Mouse (Mus musculus): ENCODE results near the gene Rfx2. TPM values are rescaled to one million over a fixed set of nuclear protein-coding genes. Genes with fewer than 3 reads are reported as not detected.

Gene Rfx2
- total and polyA plus RNA-seq, 3 experiments = 3.9 to 36.4 (median 27.9) TPM

GRCm38 (mm10) chr17:56858922-56859321, 28.1 kb upstream of the Rfx2 start:
- DNase-seq (ENCODE audit: low spot score) (no peak), ATAC-seq (ENCODE audit: extremely low read depth, insufficient number of reproducible peaks, low FRiP score, poor library complexity, severe bottlenecking) (no peak)
- no peak for TF ChIP-seq TAL1 (conservative IDR thresholded peaks at IDR 0.05; ENCODE audit: low read depth, low read length)
- no peak for TF ChIP-seq GATA2 (IDR thresholded peaks at IDR 0.05; ENCODE audit: borderline replicate concordance, low read depth, low read length)
- TF ChIP-seq CTCF (IDR thresholded peaks at IDR 0.05; ENCODE audit: low read depth, low read length) = no peak
- TF ChIP-seq GATA1 (IDR thresholded peaks at IDR 0.05; ENCODE audit: borderline replicate concordance, low read length) = no peak
- TF ChIP-seq POLR2AphosphoS5 (IDR thresholded peaks at IDR 0.05; ENCODE audit: insufficient replicate concordance, low read depth, low read length) = no peak
- Histone ChIP-seq H3K36me3 (replicated peaks) (no peaks in the 10 kb centered on the region), H3K4me1 (ENCODE audit: insufficient read depth, low read depth, low read length) (peaks cover 17% of the 10 kb centered on the region), H3K4me3 (ENCODE audit: low read depth, low read length) (no peak overlapping the region), H3K9me3 (replicated peaks) (no peaks in the 10 kb centered on the region), H3K27me3 (ENCODE audit: insufficient read depth, low read length) (peaks cover 33% of the 10 kb centered on the region)

- H3K4me1 ChIP-seq (ENCODE audit: insufficient read depth, low read depth, low read length) = peaks cover 17% of the 10 kb centered on the region
- no peaks in the 10 kb centered on the region for H3K9me3 ChIP-seq (replicated peaks)
- TF ChIP-seq CTCF (IDR thresholded peaks at IDR 0.05; ENCODE audit: low read depth, low read length) (peak; percentile 94), GATA2 (IDR thresholded peaks at IDR 0.05; ENCODE audit: borderline replicate concordance, low read depth, low read length) (no peak), POLR2AphosphoS5 (IDR thresholded peaks at IDR 0.05; ENCODE audit: insufficient replicate concordance, low read depth, low read length) (no peak)
- DNase-seq (ENCODE audit: low spot score) (peak; percentile 54), ATAC-seq (ENCODE audit: extremely low read depth, insufficient number of reproducible peaks, low FRiP score, poor library complexity, severe bottlenecking) (no peak)
- H3K36me3 ChIP-seq (replicated peaks) = no peaks in the 10 kb centered on the region
- no peak overlapping the region for H3K4me3 ChIP-seq (ENCODE audit: low read depth, low read length)
- H3K27me3 ChIP-seq (ENCODE audit: insufficient read depth, low read length) = peaks cover 33% of the 10 kb centered on the region
These were observed 27.4 kb upstream of the Rfx2 start for GRCm38 (mm10) chr17:56858216-56858615.

GRCm38 (mm10) chr17:56855421-56855820, 24.6 kb upstream of the Rfx2 start:
- ATAC-seq (ENCODE audit: extremely low read depth, insufficient number of reproducible peaks, low FRiP score, poor library complexity, severe bottlenecking) = no peak
- no peak overlapping the region for H3K4me3 ChIP-seq (ENCODE audit: low read depth, low read length)
- no peaks in the 10 kb centered on the region for H3K36me3 ChIP-seq (replicated peaks)
- peaks cover 29% of the 10 kb centered on the region for H3K27me3 ChIP-seq (ENCODE audit: insufficient read depth, low read length)
- no peak for TF ChIP-seq GATA2 (IDR thresholded peaks at IDR 0.05; ENCODE audit: borderline replicate concordance, low read depth, low read length)
- no peak for TF ChIP-seq GATA1 (IDR thresholded peaks at IDR 0.05; ENCODE audit: borderline replicate concordance, low read length)
- no peak for TF ChIP-seq POLR2AphosphoS5 (IDR thresholded peaks at IDR 0.05; ENCODE audit: insufficient replicate concordance, low read depth, low read length)
- no peak for TF ChIP-seq TAL1 (conservative IDR thresholded peaks at IDR 0.05; ENCODE audit: low read depth, low read length)
- no peak for TF ChIP-seq CTCF (IDR thresholded peaks at IDR 0.05; ENCODE audit: low read depth, low read length)
- no peaks in the 10 kb centered on the region for H3K9me3 ChIP-seq (replicated peaks)
- peaks cover 11% of the 10 kb centered on the region; the same call in 1 of the 2 replicates for H3K4me1 ChIP-seq (ENCODE audit: insufficient read depth, low read depth, low read length)
- DNase-seq (ENCODE audit: low spot score) = no peak

GRCm38 (mm10) chr17:56851167-56851566, 20.4 kb upstream of the Rfx2 start:
- Histone ChIP-seq H3K9me3 (replicated peaks) (no peaks in the 10 kb centered on the region), H3K4me3 (ENCODE audit: low read depth, low read length) (no peak overlapping the region), H3K4me1 (ENCODE audit: insufficient read depth, low read depth, low read length) (peaks cover 8% of the 10 kb centered on the region; the same call in 1 of the 2 replicates), H3K27me3 (ENCODE audit: insufficient read depth, low read length) (peaks cover 54% of the 10 kb centered on the region), H3K36me3 (replicated peaks) (no peaks in the 10 kb centered on the region)
- no peak for TF ChIP-seq TAL1 (conservative IDR thresholded peaks at IDR 0.05; ENCODE audit: low read depth, low read length)
- no peak for TF ChIP-seq GATA2 (IDR thresholded peaks at IDR 0.05; ENCODE audit: borderline replicate concordance, low read depth, low read length)
- no peak for TF ChIP-seq GATA1 (IDR thresholded peaks at IDR 0.05; ENCODE audit: borderline replicate concordance, low read length)
- no peak for TF ChIP-seq CTCF (IDR thresholded peaks at IDR 0.05; ENCODE audit: low read depth, low read length)
- TF ChIP-seq POLR2AphosphoS5 (IDR thresholded peaks at IDR 0.05; ENCODE audit: insufficient replicate concordance, low read depth, low read length) = no peak
- ATAC-seq (ENCODE audit: extremely low read depth, insufficient number of reproducible peaks, low FRiP score, poor library complexity, severe bottlenecking) (no peak), DNase-seq (ENCODE audit: low spot score) (no peak)

- no peaks in the 10 kb centered on the region for H3K9me3 ChIP-seq (replicated peaks)
- no peaks in the 10 kb centered on the region for H3K36me3 ChIP-seq (replicated peaks)
- no peak overlapping the region for H3K4me3 ChIP-seq (ENCODE audit: low read depth, low read length)
- TF ChIP-seq TAL1 (conservative IDR thresholded peaks at IDR 0.05; ENCODE audit: low read depth, low read length) (no peak), GATA1 (IDR thresholded peaks at IDR 0.05; ENCODE audit: borderline replicate concordance, low read length) (no peak), POLR2AphosphoS5 (IDR thresholded peaks at IDR 0.05; ENCODE audit: insufficient replicate concordance, low read depth, low read length) (no peak), CTCF (IDR thresholded peaks at IDR 0.05; ENCODE audit: low read depth, low read length) (no peak)
- ATAC-seq (ENCODE audit: extremely low read depth, insufficient number of reproducible peaks, low FRiP score, poor library complexity, severe bottlenecking) = no peak
- H3K27me3 ChIP-seq (ENCODE audit: insufficient read depth, low read length) = peaks cover 52% of the 10 kb centered on the region
- DNase-seq (ENCODE audit: low spot score) = no peak
- H3K4me1 ChIP-seq (ENCODE audit: insufficient read depth, low read depth, low read length) = peaks cover 5% of the 10 kb centered on the region; the same call in 1 of the 2 replicates
These were observed 18.9 kb upstream of the Rfx2 start for GRCm38 (mm10) chr17:56849710-56850109.

- no peak for ATAC-seq (ENCODE audit: extremely low read depth, insufficient number of reproducible peaks, low FRiP score, poor library complexity, severe bottlenecking)
- Histone ChIP-seq H3K9me3 (replicated peaks) (no peaks in the 10 kb centered on the region), H3K36me3 (replicated peaks) (no peaks in the 10 kb centered on the region), H3K4me3 (ENCODE audit: low read depth, low read length) (no peak overlapping the region), H3K4me1 (ENCODE audit: insufficient read depth, low read depth, low read length) (peaks cover 5% of the 10 kb centered on the region; the same call in 1 of the 2 replicates), H3K27me3 (ENCODE audit: insufficient read depth, low read length) (peaks cover 56% of the 10 kb centered on the region)
- DNase-seq (ENCODE audit: low spot score) = no peak
- TF ChIP-seq TAL1 (conservative IDR thresholded peaks at IDR 0.05; ENCODE audit: low read depth, low read length) = no peak
- no peak for TF ChIP-seq GATA2 (IDR thresholded peaks at IDR 0.05; ENCODE audit: borderline replicate concordance, low read depth, low read length)
- TF ChIP-seq CTCF (IDR thresholded peaks at IDR 0.05; ENCODE audit: low read depth, low read length) = no peak
- TF ChIP-seq POLR2AphosphoS5 (IDR thresholded peaks at IDR 0.05; ENCODE audit: insufficient replicate concordance, low read depth, low read length) = no peak
- no peak for TF ChIP-seq GATA1 (IDR thresholded peaks at IDR 0.05; ENCODE audit: borderline replicate concordance, low read length)
These were observed 18.0 kb upstream of the Rfx2 start for GRCm38 (mm10) chr17:56848785-56849184.
